Mouse (Mus musculus) gastrocnemius, adult 2 months (tissue): ENCODE measurements around the gene Oosp1. TPM values are rescaled to one million over a fixed set of nuclear protein-coding genes. Genes with fewer than 3 reads are reported as not detected.

ENCODE experiments used
- DNase-seq: peaks from one replicate; pipeline ENCODE4 v3.0.0; 2022
- H3K27ac ChIP-seq: fragments of 200-600 bp; 2 replicates; pipeline ENCODE4 v1.8.1; 2022; ENCODE audit warnings: mild to moderate bottlenecking
- H3K4me3 ChIP-seq: fragments of 200-600 bp; 2 replicates; pipeline ENCODE4 v1.8.1; 2022; ENCODE audit warnings: mild to moderate bottlenecking, moderate library complexity
- CTCF ChIP-seq: fragments of 200-600 bp; IDR thresholded peaks from 2 replicates; pipeline ENCODE4 v1.8.1; 2022; ENCODE audit warnings: antibody characterized with exemption, mild to moderate bottlenecking, moderate library complexity
- intact Hi-C: fragments of 180-260 bp; cut with DNase I; formaldehyde crosslinking; loops from one replicate; pipeline ENCODE4 v1.15.1; 2025
- long read RNA-seq, 2 experiments: library from polyadenylated mRNA; stranded (forward); transcript quantifications; one replicate each; pipeline ENCODE4 v2.0.0; 2021
- total RNA-seq, 2 experiments: library from RNA; stranded (reverse); gene quantifications; 2 replicates each; pipeline ENCODE4 v1.2.3; 2021

Oosp1 gene
- total RNA-seq = not detected
- long read RNA-seq, experiment 1 = 0 reads
- long read RNA-seq, experiment 2 = 0 reads

- H3K27ac ChIP-seq = no peak within 1 kb of the TSS
- TF ChIP-seq CTCF = no peak
- DNase-seq = no peak
- intact Hi-C loops = no loop called here
- no peak within 1 kb of the TSS for H3K4me3 ChIP-seq
These were observed at the start of gene Oosp1 for GRCm38 (mm10) chr19:11690839-11691238. Gene Oosp1 (minus strand): TSS chr19:11691150.

- intact Hi-C loops = no loop called here
- no peak for DNase-seq
- no peak for TF ChIP-seq CTCF
- H3K4me3 ChIP-seq = no peak overlapping the region
- no peak overlapping the region for H3K27ac ChIP-seq
These were observed 45.5 kb upstream of the Oosp1 start for GRCm38 (mm10) chr19:11736455-11736854.

- Histone ChIP-seq H3K4me3 (no peak overlapping the region), H3K27ac (no peak overlapping the region)
- TF ChIP-seq CTCF = no peak
- DNase-seq = no peak
- intact Hi-C loops = no loop called here
These were observed 39.3 kb upstream of the Oosp1 start for GRCm38 (mm10) chr19:11730278-11730677.

- no peak overlapping the region for H3K4me3 ChIP-seq
- no peak overlapping the region for H3K27ac ChIP-seq
- intact Hi-C loops = no loop called here
- no peak for DNase-seq
- TF ChIP-seq CTCF = no peak
These were observed 36.4 kb upstream of the Oosp1 start for GRCm38 (mm10) chr19:11727304-11727703.

- TF ChIP-seq CTCF = no peak
- Histone ChIP-seq H3K4me3 (no peak overlapping the region), H3K27ac (no peak overlapping the region)
- DNase-seq = no peak
- intact Hi-C loops = no loop called here
These were observed 35.0 kb upstream of the Oosp1 start for GRCm38 (mm10) chr19:11725915-11726314.

- intact Hi-C loops = no loop called here
- TF ChIP-seq CTCF = no peak
- Histone ChIP-seq H3K4me3 (no peak overlapping the region), H3K27ac (no peak overlapping the region)
- DNase-seq = no peak
These were observed 33.3 kb upstream of the Oosp1 start for GRCm38 (mm10) chr19:11724275-11724674.

GRCm38 (mm10) chr19:11723870-11724269 is 32.9 kb upstream of the Oosp1 start:
- intact Hi-C loops = no loop called here
- no peak for TF ChIP-seq CTCF
- no peak overlapping the region for H3K27ac ChIP-seq
- no peak for DNase-seq
- no peak overlapping the region for H3K4me3 ChIP-seq

- no peak for DNase-seq
- no peak for TF ChIP-seq CTCF
- intact Hi-C loops = no loop called here
- Histone ChIP-seq H3K4me3 (no peak overlapping the region), H3K27ac (no peak overlapping the region)
These were observed 29.1 kb upstream of the Oosp1 start for GRCm38 (mm10) chr19:11720071-11720470.

- Histone ChIP-seq H3K27ac (no peak overlapping the region), H3K4me3 (no peak overlapping the region)
- intact Hi-C loops = no loop called here
- TF ChIP-seq CTCF = no peak
- DNase-seq = no peak
These were observed 21.5 kb upstream of the Oosp1 start for GRCm38 (mm10) chr19:11712451-11712850.

- intact Hi-C loops = no loop called here
- no peak for DNase-seq
These were observed 7.4 kb upstream of the Oosp1 start for GRCm38 (mm10) chr19:11698342-11698741.

GRCm38 (mm10) chr19:11696755-11697154 is 5.8 kb upstream of the Oosp1 start, which contains the start of gene Oosp3:
Gene Oosp3 (plus strand): TSS chr19:11697055.
- no peak within 1 kb of the TSS for H3K4me3 ChIP-seq
- no peak for DNase-seq
- intact Hi-C loops = no loop called here
- TF ChIP-seq CTCF = no peak
- H3K27ac ChIP-seq = no peak within 1 kb of the TSS

More at GRCm38 (mm10) chr19:11698342-11698741, 7.4 kb upstream of the Oosp1 start:
- H3K27ac ChIP-seq = no peak overlapping the region
- TF ChIP-seq CTCF = no peak
- H3K4me3 ChIP-seq = no peak overlapping the region

- no peak for DNase-seq
- Histone ChIP-seq H3K27ac (no peak overlapping the region), H3K4me3 (no peak overlapping the region)
- no peak for TF ChIP-seq CTCF
- intact Hi-C loops = no loop called here
These were observed 504 bp upstream of the Oosp1 start for GRCm38 (mm10) chr19:11691454-11691853.

- Histone ChIP-seq H3K4me3 (no peak overlapping the region), H3K27ac (no peak overlapping the region)
- DNase-seq = no peak
- intact Hi-C loops = no loop called here
- no peak for TF ChIP-seq CTCF
These were observed 29.4 kb downstream of the Oosp1 start for GRCm38 (mm10) chr19:11661562-11661961.

- no peak within 1 kb of the TSS for H3K4me3 ChIP-seq
- TF ChIP-seq CTCF = no peak
- H3K27ac ChIP-seq = no peak within 1 kb of the TSS
- no peak for DNase-seq
- intact Hi-C loops = no loop called here
These were observed 30.5 kb downstream of the Oosp1 start, which contains the start of gene Oosp2 for GRCm38 (mm10) chr19:11660459-11660858. Gene Oosp2 (minus strand): TSS chr19:11660559.
